Mouse (Mus musculus): ENCODE measurements around the gene Acap1.

Acap1 gene

DNA sequence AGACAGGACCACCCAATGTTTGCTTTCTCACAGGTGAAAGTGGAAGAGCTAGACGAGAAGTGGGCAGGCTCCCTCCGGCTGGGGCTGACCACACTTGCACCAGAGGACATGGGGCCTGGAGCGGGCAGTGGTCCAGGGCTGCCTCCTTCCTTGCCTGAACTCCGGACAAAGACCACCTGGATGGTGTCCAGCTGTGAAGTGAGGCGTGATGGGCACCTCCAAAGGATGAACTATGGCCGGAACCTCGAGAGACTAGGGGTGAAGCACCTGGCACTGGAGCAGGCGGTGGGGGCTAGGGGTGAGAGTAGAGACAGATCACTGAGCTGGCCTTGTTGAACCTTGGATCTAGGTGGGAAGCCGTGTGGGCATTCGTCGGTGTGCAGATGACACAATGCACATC is 13.3 kb upstream of the Acap1 start:
- peak in 1 of 2 experiments; percentile 21 for DNase-seq (ENCODE audit: inconsistent age in 2 of 2, low spot score in 1 of 2)

GRCm38 (mm10) chr11:69904311-69904710 is 9.0 kb upstream of the Acap1 start:
- peak in 1 of 2 experiments; percentile 33 for DNase-seq (ENCODE audit: inconsistent age in 2 of 2, low spot score in 1 of 2)

GRCm38 (mm10) chr11:69902972-69903371 is 7.6 kb upstream of the Acap1 start:
- no peak for DNase-seq (ENCODE audit: inconsistent age in 2 of 2, low spot score in 1 of 2)

GRCm38 (mm10) chr11:69901993-69902392 is 6.7 kb upstream of the Acap1 start:
- no peak for DNase-seq (ENCODE audit: inconsistent age in 2 of 2, low spot score in 1 of 2)

- DNase-seq (ENCODE audit: inconsistent age in 2 of 2, low spot score in 1 of 2) = peak; percentile 98
Measured at GRCm38 (mm10) chr11:69901406-69901846, 6.1 kb upstream of the Acap1 start.

DNA sequence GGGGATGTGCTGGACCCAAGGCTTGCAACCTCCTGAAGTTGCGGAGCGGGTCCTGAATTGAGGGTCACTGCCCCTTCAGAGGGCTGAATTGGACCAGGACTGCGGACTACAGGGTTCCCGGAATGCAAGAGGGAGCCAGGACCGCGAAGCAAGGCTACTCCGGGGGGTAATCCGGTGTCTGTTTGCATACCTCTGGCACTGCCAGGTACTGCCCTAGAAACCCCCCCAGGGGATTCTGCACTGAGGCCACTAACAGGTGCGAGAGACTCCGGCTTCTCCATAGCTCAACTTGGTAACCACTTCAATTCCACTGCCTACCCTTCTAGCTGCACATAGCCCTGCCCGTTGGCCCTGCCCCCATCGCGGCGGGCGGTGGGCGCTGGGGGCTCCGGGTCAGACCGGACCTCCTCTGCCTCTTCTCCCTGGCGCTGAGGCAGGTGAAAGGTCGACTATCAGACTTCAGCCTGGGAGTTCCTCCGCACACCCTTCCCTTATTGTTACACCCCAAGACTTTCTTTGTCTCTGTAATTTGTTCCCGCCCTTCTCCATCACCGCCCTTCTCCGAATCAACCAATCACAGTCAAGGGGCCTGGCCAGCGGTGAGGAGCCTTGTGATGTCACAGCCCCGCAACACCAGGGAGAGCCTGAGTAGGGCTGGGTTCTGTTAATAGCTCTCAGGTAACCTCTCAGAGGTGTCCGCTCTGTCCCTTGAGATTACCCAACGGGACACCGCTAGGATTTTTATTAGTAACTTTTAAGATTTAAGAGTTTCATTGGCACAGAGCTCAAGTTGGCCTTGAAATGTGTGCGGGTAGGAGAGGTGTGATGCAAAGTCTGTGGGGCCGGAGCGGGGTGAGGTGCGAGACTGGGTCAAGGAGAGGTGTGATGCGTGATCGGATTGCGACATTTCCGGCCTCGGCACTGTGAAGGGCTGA is 5.4 kb upstream of the Acap1 start, which contains the start of the genes 2810408A11Rik and Neurl4:
Gene 2810408A11Rik (minus strand): TSS at position 517 of the 935 bp plus-strand sequence.
Gene Neurl4 (plus strand): TSS at position 602 of the 935 bp plus-strand sequence.
- DNase-seq (ENCODE audit: inconsistent age in 2 of 2, low spot score in 1 of 2) = peak; percentile 92 to 97

GRCm38 (mm10) chr11:69899870-69900269 is 4.5 kb upstream of the Acap1 start:
- peak in 1 of 2 experiments; percentile 53 for DNase-seq (ENCODE audit: inconsistent age in 2 of 2, low spot score in 1 of 2)

GRCm38 (mm10) chr11:69894671-69895070 is 668 bp downstream of the Acap1 start:
- peak in 1 of 2 experiments; percentile 25 for DNase-seq (ENCODE audit: inconsistent age in 2 of 2, low spot score in 1 of 2)

DNA sequence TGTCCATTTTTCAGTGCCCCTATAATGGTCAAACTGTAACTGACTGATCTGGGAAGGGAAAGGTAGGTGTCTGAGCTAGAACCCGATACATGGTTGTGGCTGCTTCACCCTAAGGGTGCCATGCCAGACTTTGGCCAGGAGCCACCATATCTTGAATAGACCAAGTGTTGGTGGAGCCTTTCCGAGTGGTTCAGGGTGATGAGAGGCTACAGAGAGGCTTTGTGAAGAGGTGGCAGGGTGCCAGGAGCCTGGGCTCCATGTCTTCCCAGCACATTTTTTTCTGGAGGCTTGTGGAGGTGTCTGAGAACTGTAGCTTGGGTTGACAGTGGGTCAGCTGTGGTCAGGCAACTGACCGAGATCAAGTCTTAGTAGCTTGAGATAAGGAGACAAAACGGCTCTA is 3.9 kb downstream of the Acap1 start:
- DNase-seq (ENCODE audit: inconsistent age in 2 of 2, low spot score in 1 of 2) = peak in 1 of 2 experiments; percentile 37

DNA sequence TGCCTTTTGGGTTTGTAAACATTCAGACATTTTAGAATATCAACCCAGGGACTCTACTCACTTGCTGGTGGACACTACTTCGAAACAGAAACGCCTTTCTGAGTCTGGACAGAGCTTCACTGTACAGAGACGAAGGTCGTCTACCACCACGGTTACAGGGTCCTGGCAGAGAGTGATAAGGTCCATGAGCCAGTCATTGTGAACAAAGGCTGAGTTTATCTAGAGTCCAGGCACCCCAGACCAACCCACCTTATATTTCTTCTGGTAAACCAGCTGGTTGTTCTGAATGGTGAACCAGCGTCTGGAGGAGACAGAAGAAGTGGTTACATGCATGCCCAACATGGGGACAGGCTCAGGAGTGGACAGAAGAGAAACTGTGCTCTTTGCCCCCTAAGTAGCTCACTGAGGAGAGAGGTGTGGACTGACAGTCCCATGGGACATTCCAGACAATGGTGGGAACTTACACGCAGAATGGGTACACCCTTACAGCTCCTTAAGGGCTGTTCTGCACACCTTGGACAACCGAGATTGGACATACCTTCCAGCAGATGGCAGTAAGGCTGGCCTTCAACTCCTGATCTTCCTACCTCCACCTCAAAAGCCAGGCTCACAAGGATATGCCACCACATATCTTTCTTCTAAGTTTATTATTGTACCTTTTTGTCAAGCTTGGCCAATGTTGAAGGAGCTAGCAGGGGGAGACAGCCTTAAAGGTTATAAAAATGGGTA is 8.3 kb downstream of the Acap1 start:
- DNase-seq (ENCODE audit: inconsistent age in 2 of 2, low spot score in 1 of 2) = peak in 1 of 2 experiments; percentile 28

- DNase-seq (ENCODE audit: inconsistent age in 2 of 2, low spot score in 1 of 2) = no peak
Measured at GRCm38 (mm10) chr11:69884663-69885062, 10.7 kb downstream of the Acap1 start.

DNA sequence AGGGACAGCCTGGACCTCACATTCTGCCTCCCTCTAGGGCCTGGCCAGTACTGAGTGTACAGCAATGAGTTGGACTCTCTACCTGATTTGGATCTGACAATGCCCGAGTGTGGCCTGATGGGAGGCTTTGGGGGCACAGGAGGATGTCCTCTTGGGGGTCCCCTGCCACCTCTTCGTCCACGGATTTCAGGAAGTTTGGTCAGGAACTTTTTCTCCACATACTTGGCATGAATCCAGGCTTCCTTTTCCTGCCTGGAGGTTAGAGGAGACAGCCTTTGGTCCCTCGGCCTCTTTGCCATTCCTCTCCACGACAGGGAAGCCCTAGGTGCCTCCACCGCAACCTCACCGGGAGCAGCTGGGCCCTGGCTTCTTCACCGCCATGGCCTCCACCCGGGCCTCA is 11.1 kb downstream of the Acap1 start:
- peak; percentile 20 to 62 for DNase-seq (ENCODE audit: inconsistent age in 2 of 2, low spot score in 1 of 2)

GRCm38 (mm10) chr11:69883527-69884151 is 11.7 kb downstream of the Acap1 start:
- peak; percentile 29 to 42 for DNase-seq (ENCODE audit: inconsistent age in 2 of 2, low spot score in 1 of 2)

- DNase-seq (ENCODE audit: inconsistent age in 2 of 2, low spot score in 1 of 2) = peak; percentile 24 to 62
Measured at GRCm38 (mm10) chr11:69883066-69883465, 12.3 kb downstream of the Acap1 start.

- peak; percentile 19 to 39 for DNase-seq (ENCODE audit: inconsistent age in 2 of 2, low spot score in 1 of 2)
Measured at GRCm38 (mm10) chr11:69881787-69882670, 13.3 kb downstream of the Acap1 start.

GRCm38 (mm10) chr11:69880853-69881603 is 14.3 kb downstream of the Acap1 start, which contains the start of gene Kctd11:
Gene Kctd11 (minus strand): TSS chr11:69881406.
- DNase-seq (ENCODE audit: inconsistent age in 2 of 2, low spot score in 1 of 2) = peak; percentile 95 to 97

DNA sequence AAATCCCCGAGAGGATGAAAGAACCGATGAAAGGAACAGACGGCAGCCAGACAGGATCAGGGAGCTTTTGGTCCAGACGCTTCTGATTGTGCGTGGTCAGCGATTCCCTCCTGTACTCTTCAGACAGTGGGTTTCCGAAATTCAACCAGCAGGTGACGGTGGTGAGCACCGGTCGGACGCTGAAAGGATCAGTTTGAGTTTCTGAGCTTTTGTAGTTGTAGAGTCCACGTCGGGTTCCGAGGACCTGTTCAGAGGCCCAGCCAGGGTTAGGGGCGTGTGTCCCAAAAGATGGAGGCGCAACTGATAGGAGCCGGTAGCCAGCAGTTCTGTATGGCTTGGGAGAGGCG is 14.9 kb downstream of the Acap1 start:
- no peak for DNase-seq (ENCODE audit: inconsistent age in 2 of 2, low spot score in 1 of 2)

GRCm38 (mm10) chr11:69879711-69880110 is 15.6 kb downstream of the Acap1 start:
- DNase-seq (ENCODE audit: inconsistent age in 2 of 2, low spot score in 1 of 2) = peak in 1 of 2 experiments; percentile 35

- DNase-seq (ENCODE audit: inconsistent age in 2 of 2, low spot score in 1 of 2) = no peak
Measured at GRCm38 (mm10) chr11:69878952-69879351, 16.4 kb downstream of the Acap1 start.

All from adrenal gland, adult (tissue).